Mouse (Mus musculus): ENCODE data around the gene Olfr965.

DNA sequence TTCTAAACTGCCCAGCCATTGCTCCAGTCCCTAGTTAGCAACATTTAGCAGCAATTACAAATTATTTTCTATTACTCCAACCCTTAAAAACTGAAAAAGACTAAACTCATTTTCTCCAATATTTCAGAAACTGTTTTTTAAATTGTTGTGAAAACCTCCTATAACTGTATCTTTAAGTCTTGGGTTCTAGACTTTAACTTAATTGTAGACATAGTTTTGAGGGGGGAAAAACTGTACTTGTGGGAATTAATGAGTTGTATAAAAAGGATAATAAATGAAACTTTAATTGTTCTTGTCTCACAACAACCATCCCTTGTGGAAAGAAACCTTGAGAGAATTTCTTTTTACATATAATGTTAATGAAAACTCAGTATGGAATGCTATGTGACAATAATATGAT lies 19.5 kb downstream of the Olfr965 start, which contains the start of gene Olfr150:
- no peak for TF ChIP-seq EP300 (IDR thresholded peaks at IDR 0.05; ENCODE audit: low read depth)
- no peak for TF ChIP-seq CTCF (IDR thresholded peaks at IDR 0.05; ENCODE audit: low read depth)

All from heart, postnatal 0 days (tissue).